Mouse (Mus musculus): ENCODE results near the gene Hist1h3g.

Hist1h3g gene

DNA sequence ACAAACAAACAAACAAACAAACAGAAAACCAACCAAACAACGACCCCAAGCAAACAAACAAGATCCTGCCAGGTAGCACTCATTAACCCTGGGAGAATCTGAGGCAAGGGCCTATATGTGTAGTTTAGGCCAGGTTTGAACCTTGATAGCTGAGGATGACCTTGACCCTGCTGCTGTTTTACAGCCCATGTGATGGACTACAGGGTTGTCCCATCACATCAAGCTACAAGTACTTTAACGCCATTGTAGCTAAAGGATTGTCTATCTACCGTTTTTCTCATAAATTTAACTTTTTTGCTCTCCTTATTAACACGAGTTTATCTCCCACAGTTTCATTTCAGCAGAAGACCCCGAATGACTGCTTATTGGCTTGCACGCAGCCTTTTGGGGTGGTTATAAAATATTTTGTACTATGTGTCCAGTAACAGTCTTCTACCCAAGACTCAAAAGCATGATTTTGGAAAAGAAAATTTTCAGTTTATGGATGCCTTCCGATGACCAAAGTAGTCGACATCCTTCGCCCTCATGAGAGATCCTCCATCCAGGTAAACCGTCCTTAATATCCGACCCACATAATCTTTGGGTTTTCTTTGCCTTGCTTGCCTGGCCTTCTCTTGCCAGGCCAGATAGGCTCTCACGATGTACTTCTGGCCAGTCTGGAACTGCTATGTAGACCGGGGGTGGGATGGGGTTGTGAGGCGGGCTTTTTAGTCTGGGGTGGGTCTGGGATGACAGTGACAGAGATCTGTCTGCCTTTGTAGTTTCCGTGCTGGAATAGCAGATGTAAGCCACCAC is 19.2 kb upstream of the Hist1h3g start:
- DNase-seq (ENCODE audit: low read depth): no peak

- peak; percentile 94 for DNase-seq (ENCODE audit: low read depth)
These were observed 18.2 kb upstream of the Hist1h3g start for GRCm38 (mm10) chr13:23516822-23517602.

DNA sequence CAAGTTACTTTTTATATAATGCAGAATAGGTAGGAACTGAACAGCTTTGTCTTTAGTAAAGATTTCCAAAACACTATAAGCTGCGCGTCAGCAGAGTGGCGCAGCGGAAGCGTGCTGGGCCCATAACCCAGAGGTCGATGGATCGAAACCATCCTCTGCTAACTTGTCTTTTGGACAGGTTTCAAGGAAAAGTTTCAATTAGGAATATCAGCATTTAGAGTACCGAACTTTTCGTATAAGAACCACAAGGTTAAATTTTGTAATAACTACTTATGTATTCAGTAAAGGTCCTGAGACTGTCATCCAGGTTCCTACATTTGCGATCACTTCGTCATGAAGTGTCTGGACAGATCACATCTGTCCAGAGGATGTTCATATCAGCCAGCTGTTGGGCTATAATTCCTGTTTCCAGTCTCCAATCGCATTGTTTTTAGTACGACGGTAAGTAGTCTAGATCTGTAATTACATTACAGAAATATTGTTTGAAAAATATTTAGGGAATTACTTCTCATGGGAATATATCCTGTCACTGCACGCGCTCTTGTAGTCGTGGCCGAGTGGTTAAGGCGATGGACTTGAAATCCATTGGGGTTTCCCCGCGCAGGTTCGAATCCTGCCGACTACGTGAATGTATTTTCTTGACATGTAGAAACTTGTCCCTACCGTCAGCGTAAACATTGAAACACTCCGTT is 17.5 kb upstream of the Hist1h3g start:
- peak; percentile 92 for DNase-seq (ENCODE audit: low read depth)

DNA sequence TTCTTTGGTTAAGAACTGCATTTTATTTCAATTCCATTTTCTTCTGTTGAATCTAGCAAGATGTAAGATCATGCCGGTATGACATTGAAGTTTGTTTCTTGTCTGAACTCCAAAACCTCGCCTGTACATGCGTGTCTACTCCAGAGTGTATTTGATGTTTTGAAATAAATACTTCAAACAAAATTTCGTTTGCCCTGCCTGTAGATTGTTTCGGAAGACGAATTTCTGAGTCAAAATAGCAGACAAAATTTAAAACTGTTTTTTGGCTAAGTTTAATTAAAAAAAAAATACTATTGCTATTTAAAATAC is 17.0 kb upstream of the Hist1h3g start:
- no peak for DNase-seq (ENCODE audit: low read depth)

DNA sequence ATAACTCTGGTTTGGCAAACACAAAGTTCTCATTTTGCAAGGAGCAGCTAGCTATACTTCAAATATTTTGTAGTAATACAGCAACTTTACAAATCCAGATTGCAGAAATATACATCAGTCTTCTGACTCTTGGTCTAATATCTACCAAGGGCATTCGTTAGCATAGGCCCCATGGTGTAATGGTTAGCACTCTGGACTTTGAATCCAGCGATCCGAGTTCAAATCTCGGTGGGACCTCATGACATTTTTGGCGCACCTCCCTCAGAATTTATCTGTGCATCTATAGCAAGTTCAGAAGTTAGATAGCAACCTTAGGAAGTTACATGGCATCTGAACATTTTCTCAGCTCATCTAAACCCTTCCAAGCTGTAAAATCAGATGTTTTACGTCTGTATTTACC is 16.3 kb upstream of the Hist1h3g start:
- DNase-seq (ENCODE audit: low read depth): peak; percentile 93

DNA sequence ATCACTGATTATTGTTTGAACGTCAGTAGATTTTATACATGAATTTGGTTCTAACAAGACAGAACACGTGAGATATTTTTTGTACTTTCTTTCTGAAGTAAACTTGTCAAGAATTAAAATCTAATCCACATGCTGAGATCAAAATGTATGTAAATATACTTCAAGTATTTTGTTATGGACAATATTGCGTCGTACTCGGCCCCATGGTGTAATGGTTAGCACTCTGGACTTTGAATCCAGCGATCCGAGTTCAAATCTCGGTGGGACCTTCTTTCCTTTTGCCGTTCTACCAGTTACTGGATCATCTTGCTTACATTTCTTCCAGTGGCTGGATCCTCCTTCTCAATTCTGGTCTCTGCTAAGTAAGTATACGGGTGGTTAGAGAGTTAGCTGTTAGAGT is 15.8 kb upstream of the Hist1h3g start:
- DNase-seq (ENCODE audit: low read depth): peak; percentile 91

- DNase-seq (ENCODE audit: low read depth): peak; percentile 83
These were observed 13.5 kb upstream of the Hist1h3g start for GRCm38 (mm10) chr13:23521703-23522102.

DNA sequence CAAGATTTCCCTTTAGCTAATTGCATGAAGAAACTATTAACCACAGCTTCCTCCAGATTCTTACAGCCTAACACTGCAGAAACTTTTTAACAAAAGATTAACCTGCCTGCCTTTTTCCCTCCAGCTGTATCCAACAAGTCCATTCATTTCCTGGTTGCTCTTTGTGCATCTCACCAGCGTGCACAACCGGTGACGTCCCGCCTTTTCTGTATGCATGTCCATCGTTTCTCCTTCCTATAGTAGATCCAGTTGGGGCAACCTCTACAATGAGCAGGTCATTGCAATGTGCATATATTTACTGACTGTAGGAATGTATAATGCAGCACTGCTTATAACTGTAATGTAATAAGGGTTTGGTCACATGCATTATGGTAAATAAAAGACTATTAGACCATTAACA is 11.2 kb upstream of the Hist1h3g start:
- no peak for DNase-seq (ENCODE audit: low read depth)

- DNase-seq (ENCODE audit: low read depth): peak; percentile 90
These were observed 10.6 kb upstream of the Hist1h3g start for GRCm38 (mm10) chr13:23524654-23525053.

DNA sequence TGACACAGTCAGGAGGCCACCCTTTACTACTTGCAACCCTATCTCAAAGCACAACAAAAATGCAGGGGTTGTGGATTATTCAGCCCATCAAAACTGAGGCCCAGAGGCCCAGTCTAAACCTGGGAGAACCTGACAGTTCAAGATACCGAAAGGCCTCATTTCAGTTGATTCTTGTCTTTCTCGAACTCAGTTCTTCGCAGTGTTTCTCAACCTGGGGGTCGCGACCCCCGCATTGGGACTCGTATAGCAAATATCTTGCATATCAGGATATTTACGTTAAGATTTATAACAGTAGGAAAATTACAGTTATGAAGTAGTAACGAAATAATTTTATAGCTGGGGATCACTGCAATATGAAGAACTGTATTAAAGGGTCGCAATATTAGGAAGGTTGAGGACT is 9.3 kb upstream of the Hist1h3g start:
- no peak for DNase-seq (ENCODE audit: low read depth)

- DNase-seq (ENCODE audit: low read depth): peak; percentile 96
These were observed 8.9 kb upstream of the Hist1h3g start for GRCm38 (mm10) chr13:23526312-23526711.

DNA sequence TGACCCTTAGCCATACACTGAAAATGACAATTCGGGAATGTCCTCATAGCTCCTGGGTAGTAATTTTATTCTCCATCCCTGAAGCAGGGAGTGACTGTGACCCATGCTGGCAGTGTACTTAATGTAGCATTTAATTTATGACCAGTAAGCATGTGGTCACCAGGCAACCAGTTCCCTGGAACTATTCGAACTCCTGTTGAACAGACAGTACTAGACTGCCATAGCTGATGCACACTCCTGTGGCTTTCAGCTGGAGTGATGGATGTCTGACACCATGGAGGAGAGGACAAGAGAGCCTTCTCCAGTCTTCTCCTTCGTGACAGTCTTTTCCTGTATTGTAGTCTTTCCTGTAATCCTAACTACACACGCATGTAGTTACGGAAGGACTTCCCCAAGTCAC is 6.2 kb upstream of the Hist1h3g start:
- peak; percentile 10 for DNase-seq (ENCODE audit: low read depth)

- DNase-seq (ENCODE audit: low read depth): no peak
These were observed 5.6 kb upstream of the Hist1h3g start for GRCm38 (mm10) chr13:23529480-23530165.

- DNase-seq (ENCODE audit: low read depth): peak; percentile 90
These were observed 4.9 kb upstream of the Hist1h3g start for GRCm38 (mm10) chr13:23530181-23530900.

DNA sequence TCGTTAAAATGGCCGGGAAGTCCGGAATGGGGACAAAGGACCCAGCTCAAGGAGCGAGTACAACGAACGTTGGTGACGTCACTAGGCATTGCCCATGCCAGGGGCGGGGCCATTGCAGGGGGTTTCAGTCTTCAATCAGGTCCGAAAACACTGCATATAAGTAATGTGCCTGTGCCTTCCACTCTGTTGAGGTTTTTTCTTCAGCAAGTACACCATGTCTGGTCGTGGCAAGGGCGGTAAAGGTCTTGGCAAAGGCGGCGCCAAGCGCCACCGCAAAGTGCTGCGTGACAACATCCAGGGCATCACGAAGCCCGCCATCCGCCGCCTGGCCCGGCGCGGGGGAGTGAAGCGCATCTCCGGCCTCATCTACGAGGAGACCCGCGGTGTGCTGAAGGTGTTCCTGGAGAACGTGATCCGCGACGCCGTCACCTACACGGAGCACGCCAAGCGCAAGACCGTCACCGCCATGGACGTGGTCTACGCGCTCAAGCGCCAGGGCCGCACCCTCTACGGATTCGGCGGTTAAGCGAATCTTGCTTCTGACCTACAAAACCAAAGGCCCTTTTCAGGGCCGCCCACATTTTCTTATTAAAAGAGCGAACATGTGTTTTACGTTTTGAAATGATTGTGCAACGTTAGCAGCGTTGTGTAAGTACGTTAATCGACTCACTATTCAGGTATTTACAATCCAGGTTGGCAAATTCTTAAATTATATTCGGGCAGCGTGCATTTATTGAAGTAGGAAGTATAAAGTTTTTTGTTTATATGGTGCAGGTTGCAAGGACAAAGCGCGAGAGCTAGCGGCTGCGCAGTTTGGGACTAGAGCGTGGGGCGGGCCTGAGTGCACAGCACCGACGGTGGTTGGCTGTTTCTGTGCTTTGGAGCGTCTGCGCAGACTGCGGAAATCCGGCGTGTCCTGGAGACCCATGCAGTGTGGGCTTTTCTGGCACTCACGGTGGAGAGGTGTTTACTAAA is 4.0 kb upstream of the Hist1h3g start, which contains the start of gene Hist1h4h:
Gene Hist1h4h, plus strand, starts transcription at position 150 of the 975 bp plus-strand sequence.
- peak; percentile 98 for DNase-seq (ENCODE audit: low read depth)

DNA sequence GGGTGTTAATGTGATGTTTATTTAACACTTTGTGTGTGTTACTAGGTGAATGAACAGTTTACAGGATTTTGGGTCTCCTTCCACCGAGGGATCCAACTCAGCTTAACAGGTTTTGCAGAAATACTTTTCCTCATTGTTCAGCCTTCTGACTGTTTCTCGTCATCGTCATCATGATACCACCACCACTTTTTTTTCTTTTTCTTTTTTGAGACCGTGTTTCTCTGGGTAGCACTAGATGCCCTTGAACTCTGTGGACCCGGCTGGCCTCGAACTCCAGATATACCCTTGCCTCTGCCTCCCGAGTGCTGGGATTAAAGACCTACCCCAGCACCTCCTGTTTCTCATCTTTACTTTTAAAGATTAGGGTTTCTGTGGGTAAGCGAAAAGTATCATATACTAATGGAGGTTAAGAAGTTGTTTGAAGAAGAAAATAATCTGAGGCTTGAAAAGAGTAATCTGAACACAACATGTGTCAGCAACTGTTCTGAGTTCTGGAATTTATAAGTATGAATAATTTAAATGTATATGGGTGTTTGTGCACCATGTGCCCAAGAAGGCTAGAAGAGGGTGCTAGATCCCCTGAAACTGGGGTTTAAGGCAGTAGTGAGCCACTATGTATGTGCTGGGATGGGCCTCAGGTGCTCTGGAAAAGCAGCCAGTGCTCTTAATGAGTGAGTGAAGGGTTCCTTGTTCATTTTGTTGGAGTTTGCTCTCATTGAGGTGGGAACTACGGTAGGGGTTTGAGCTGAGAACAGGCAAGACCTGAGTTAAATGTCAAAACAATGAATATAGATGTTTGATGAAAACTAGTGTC is 2.8 kb upstream of the Hist1h3g start:
- peak; percentile 49 for DNase-seq (ENCODE audit: low read depth)

DNA sequence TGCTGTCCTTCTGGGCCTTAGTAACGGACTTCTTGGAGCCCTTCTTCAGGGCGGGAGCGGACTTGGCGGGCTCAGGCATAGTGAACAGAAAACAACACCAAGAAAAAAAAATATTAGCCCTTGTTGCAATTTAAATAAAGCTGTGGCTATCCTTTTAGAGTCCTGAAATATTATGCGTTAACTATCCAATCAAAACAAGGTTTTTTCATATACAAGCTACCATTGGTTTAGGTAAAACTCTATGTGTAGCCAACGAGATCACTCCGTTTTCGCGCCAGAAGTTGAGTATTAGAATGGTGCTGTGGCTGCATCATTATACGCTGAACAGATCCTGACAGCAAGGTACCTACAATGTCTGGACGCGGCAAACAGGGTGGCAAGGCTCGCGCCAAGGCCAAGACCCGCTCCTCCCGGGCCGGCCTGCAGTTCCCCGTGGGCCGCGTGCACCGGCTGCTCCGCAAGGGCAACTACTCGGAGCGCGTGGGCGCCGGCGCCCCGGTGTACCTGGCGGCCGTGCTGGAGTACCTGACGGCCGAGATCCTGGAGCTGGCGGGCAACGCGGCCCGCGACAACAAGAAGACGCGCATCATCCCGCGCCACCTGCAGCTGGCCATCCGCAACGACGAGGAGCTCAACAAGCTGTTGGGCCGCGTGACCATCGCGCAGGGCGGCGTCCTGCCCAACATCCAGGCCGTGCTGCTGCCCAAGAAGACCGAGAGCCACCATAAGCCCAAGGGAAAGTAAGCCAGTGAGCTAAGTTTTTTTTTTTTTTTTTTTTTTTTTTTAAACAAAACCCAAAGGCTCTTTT is 1.5 kb upstream of the Hist1h3g start, which contains the start of gene Hist1h2af:
Gene Hist1h2af, plus strand, starts transcription at position 347 of the 808 bp plus-strand sequence.
- DNase-seq (ENCODE audit: low read depth): peak; percentile 88

GRCm38 (mm10) chr13:23534368-23535131 is 672 bp upstream of the Hist1h3g start:
- no peak for DNase-seq (ENCODE audit: low read depth)
